Mouse (Mus musculus) liver, postnatal 0 days (tissue): ENCODE measurements around the gene Mex3a. TPM values are rescaled to one million over a fixed set of nuclear protein-coding genes. Genes with fewer than 3 reads are reported as not detected.
A peak's percentile ranks its signal among the peaks of the same experiment; 100 is the strongest.

Source experiments
- ATAC-seq: fragments of 200-750 bp; cut with Nextera tagmentation; 2 replicates; pipeline ENCODE4 v1.8.0; 2017; ENCODE audit warnings: mild to moderate bottlenecking, moderate library complexity
- DNase-seq: peaks from one replicate; pipeline ENCODE4 v3.0.0-alpha.2; 2016
- H3K27ac ChIP-seq: fragments of 300-500 bp; sonication (generic); 2 replicates; pipeline ENCODE4 v1.5.1; 2014; ENCODE audit warnings: antibody characterized with exemption, moderate library complexity, mild to moderate bottlenecking, low read depth
- H3K27me3 ChIP-seq: fragments of 300-500 bp; sonication (generic); 2 replicates; pipeline ENCODE4 v1.6.1; 2014; ENCODE audit warnings: low read length, control low read depth, mixed read lengths; ENCODE audit not compliant: insufficient read depth
- H3K36me3 ChIP-seq: fragments of 300-500 bp; sonication (generic); replicated peaks from 2 replicates; pipeline ENCODE4 v1.6.1; 2014; ENCODE audit warnings: mild to moderate bottlenecking, control low read depth, low read length, moderate library complexity, mixed read lengths; ENCODE audit not compliant: insufficient read depth
- H3K4me1 ChIP-seq: fragments of 300-500 bp; sonication (generic); 2 replicates; pipeline ENCODE4 v1.6.1; 2014; ENCODE audit warnings: antibody characterized with exemption, mild to moderate bottlenecking, control low read depth; ENCODE audit not compliant: insufficient read depth
- H3K4me2 ChIP-seq: fragments of 300-500 bp; sonication (generic); 2 replicates; pipeline ENCODE4 v1.6.1; 2014; ENCODE audit warnings: low read depth, mild to moderate bottlenecking, low read length, moderate library complexity, mixed read lengths
- H3K4me3 ChIP-seq: fragments of 300-500 bp; sonication (generic); 2 replicates; pipeline ENCODE4 v1.5.1; 2014; ENCODE audit warnings: low read depth, low read length
- H3K9ac ChIP-seq: fragments of 300-500 bp; sonication (generic); replicated peaks from 2 replicates; pipeline ENCODE4 v1.6.1; 2014; ENCODE audit warnings: mild to moderate bottlenecking, moderate library complexity
- H3K9me3 ChIP-seq: fragments of 300-500 bp; sonication (generic); 2 replicates; pipeline ENCODE4 v1.6.1; 2016; ENCODE audit warnings: mild to moderate bottlenecking, control low read depth, low read length, mixed read lengths
- CTCF ChIP-seq: sonication (generic); IDR thresholded peaks from 2 replicates; pipeline ENCODE4 v1.5.1; 2016; ENCODE audit warnings: antibody characterized with exemption, low read depth
- EP300 ChIP-seq: IDR thresholded peaks from 2 replicates; pipeline ENCODE4 v1.6.1; 2016; ENCODE audit warnings: antibody characterized with exemption, low read depth, mild to moderate bottlenecking
- WGBS: fragments of 180-500 bp; shearing (Covaris S2); extraction: QIAGEN DNeasy Blood & Tissue Kit; methylation state at CpG from one replicate; pipeline ENCODE4 v1.1.7; 2014; ENCODE audit not compliant: insufficient replicate concordance; 5-methylcytosine and 5-hydroxymethylcytosine counted together
- polyA plus RNA-seq: library from polyadenylated mRNA; unstranded; fragments of >200 nt; fragmentation: Nextera tagmentation; extraction: Ambion mirVana; gene quantifications from 2 replicates; pipeline ENCODE4 v1.2.1, GENCODE M21; 2015

The Mex3a gene
- polyA plus RNA-seq, 1 experiment from 2014 or later, result 0.51 TPM

- no peak for TF ChIP-seq CTCF
- no peak for TF ChIP-seq EP300
- no peak overlapping the region for H3K4me2 ChIP-seq
- ATAC-seq, result no peak
- DNase-seq, result no peak
- no peaks in the 10 kb centered on the region for H3K9me3 ChIP-seq
- H3K9ac ChIP-seq, result no peak overlapping the region
- H3K4me3 ChIP-seq, result no peak overlapping the region
- H3K36me3 ChIP-seq, result no peaks in the 10 kb centered on the region
- H3K27me3 ChIP-seq, result peaks cover 9% of the 10 kb centered on the region; the same call in 1 of the 2 replicates
- peaks cover 26% of the 10 kb centered on the region for H3K4me1 ChIP-seq
- no peak overlapping the region for H3K27ac ChIP-seq
- WGBS, result 69% methylated on average over 3 of the region's 3 CpGs
Observed at GRCm38 (mm10) chr3:88535005-88535404, 2.8 kb downstream of the Mex3a start.

GRCm38 (mm10) chr3:88535527-88535926 is 3.3 kb downstream of the Mex3a start:
- H3K4me3 ChIP-seq, result no peak overlapping the region
- H3K27me3 ChIP-seq, result peaks cover 9% of the 10 kb centered on the region; the same call in 1 of the 2 replicates
- no peaks in the 10 kb centered on the region for H3K36me3 ChIP-seq
- WGBS, result 86% methylated on average over 4 of the region's 4 CpGs
- no peak overlapping the region for H3K9ac ChIP-seq
- no peak overlapping the region for H3K27ac ChIP-seq
- H3K9me3 ChIP-seq, result no peaks in the 10 kb centered on the region
- DNase-seq, result no peak
- TF ChIP-seq CTCF (no peak), EP300 (no peak)
- H3K4me1 ChIP-seq, result peaks cover 26% of the 10 kb centered on the region
- ATAC-seq, result no peak
- H3K4me2 ChIP-seq, result peak overlapping the region; percentile 78; the same call in 1 of the 2 replicates

GRCm38 (mm10) chr3:88536103-88536930 is 4.1 kb downstream of the Mex3a start:
- Histone ChIP-seq H3K4me1 (peaks cover 22% of the 10 kb centered on the region), H3K4me3 (peak overlapping the region; percentile 43), H3K4me2 (peak overlapping the region; percentile 78), H3K9me3 (no peaks in the 10 kb centered on the region), H3K36me3 (no peaks in the 10 kb centered on the region), H3K27ac (peak overlapping the region; percentile 17; the same call in 1 of the 2 replicates), H3K9ac (peak overlapping the region; percentile 51), H3K27me3 (peaks cover 9% of the 10 kb centered on the region; the same call in 1 of the 2 replicates)
- TF ChIP-seq CTCF (no peak), EP300 (no peak)
- ATAC-seq (peak; percentile 79), DNase-seq (peak; percentile 80)
- WGBS, result 13% methylated on average over 64 of the region's 64 CpGs

GRCm38 (mm10) chr3:88537146-88537545 is 5.0 kb downstream of the Mex3a start:
- H3K4me3 ChIP-seq, result peak overlapping the region; percentile 43
- no peak overlapping the region for H3K27ac ChIP-seq
- H3K4me2 ChIP-seq, result peak overlapping the region; percentile 78
- no peak for TF ChIP-seq EP300
- TF ChIP-seq CTCF, result no peak
- DNase-seq (no peak), ATAC-seq (0 out of 2 replicates have a peak, but pooled peaks have one; percentile 1)
- no peaks in the 10 kb centered on the region for H3K9me3 ChIP-seq
- H3K27me3 ChIP-seq, result peaks cover 9% of the 10 kb centered on the region; the same call in 1 of the 2 replicates
- H3K9ac ChIP-seq, result 0 out of 2 replicates have a peak overlapping the region, but pooled peaks have one; percentile 51
- WGBS, result 84% methylated on average over 6 of the region's 6 CpGs
- peaks cover 18% of the 10 kb centered on the region for H3K4me1 ChIP-seq
- no peaks in the 10 kb centered on the region for H3K36me3 ChIP-seq

- ATAC-seq (no peak), DNase-seq (no peak)
- Histone ChIP-seq H3K9ac (no peak overlapping the region), H3K27ac (no peak overlapping the region), H3K4me3 (no peak overlapping the region), H3K4me1 (peaks cover 14% of the 10 kb centered on the region), H3K4me2 (no peak overlapping the region), H3K27me3 (no peaks in the 10 kb centered on the region), H3K9me3 (no peaks in the 10 kb centered on the region), H3K36me3 (no peaks in the 10 kb centered on the region)
- WGBS, result 82% methylated on average over 9 of the region's 9 CpGs
- TF ChIP-seq CTCF (no peak), EP300 (no peak)
Observed at GRCm38 (mm10) chr3:88538271-88539145, 6.3 kb downstream of the Mex3a start.

GRCm38 (mm10) chr3:88539397-88539796 is 7.2 kb downstream of the Mex3a start:
- no peak for DNase-seq
- H3K4me2 ChIP-seq, result no peak overlapping the region
- no peak overlapping the region for H3K9ac ChIP-seq
- no peaks in the 10 kb centered on the region for H3K9me3 ChIP-seq
- no peaks in the 10 kb centered on the region for H3K27me3 ChIP-seq
- H3K27ac ChIP-seq, result no peak overlapping the region
- no peak overlapping the region for H3K4me3 ChIP-seq
- TF ChIP-seq EP300, result no peak
- TF ChIP-seq CTCF, result no peak
- H3K36me3 ChIP-seq, result no peaks in the 10 kb centered on the region
- no peak for ATAC-seq
- 62% methylated on average over 3 of the region's 3 CpGs for WGBS
- peaks cover 14% of the 10 kb centered on the region for H3K4me1 ChIP-seq
